Mouse (Mus musculus): ENCODE measurements around the gene Gm21964. TPM values are rescaled to one million over a fixed set of nuclear protein-coding genes. Genes with fewer than 3 reads are reported as not detected.

Gm21964 gene
- polyA plus RNA-seq, 1 experiment from 2014 or later = not detected

- H3K4me3 ChIP-seq = no peak overlapping the region
- no peaks in the 10 kb centered on the region for H3K36me3 ChIP-seq (replicated peaks)
- H3K4me1 ChIP-seq = no peaks in the 10 kb centered on the region
- WGBS = 89% methylated on average over 15 of the region's 15 CpGs
- H3K9me3 ChIP-seq = no peaks in the 10 kb centered on the region
- no peak for DNase-seq (ENCODE audit: extremely low spot score, low spot score)
- no peak overlapping the region for H3K27ac ChIP-seq
- no peaks in the 10 kb centered on the region for H3K27me3 ChIP-seq (ENCODE audit: poor library complexity, severe bottlenecking)
Observed at GRCm38 (mm10) chr8:110101676-110102075, 669 bp downstream of the Gm21964 start.

- H3K4me3 ChIP-seq = no peak within 1 kb of the TSS
- H3K27me3 ChIP-seq (ENCODE audit: poor library complexity, severe bottlenecking) = no peaks in the 10 kb centered on the region
- H3K27ac ChIP-seq = no peak within 1 kb of the TSS
- no peaks in the 10 kb centered on the region for H3K36me3 ChIP-seq (replicated peaks)
- 84% methylated on average over 3 of the region's 3 CpGs for WGBS
- DNase-seq (ENCODE audit: extremely low spot score, low spot score) = no peak
- no peaks in the 10 kb centered on the region for H3K4me1 ChIP-seq
- no peaks in the 10 kb centered on the region for H3K9me3 ChIP-seq
Observed at GRCm38 (mm10) chr8:110102653-110103052, 1.6 kb downstream of the Gm21964 start, which contains the start of gene Gm17720. Gene Gm17720, minus strand, starts transcription at chr8:110102753.

- DNase-seq (ENCODE audit: extremely low spot score, low spot score) = no peak
- Histone ChIP-seq H3K9me3 (no peaks in the 10 kb centered on the region), H3K36me3 (replicated peaks) (no peaks in the 10 kb centered on the region), H3K4me1 (no peaks in the 10 kb centered on the region), H3K27me3 (ENCODE audit: poor library complexity, severe bottlenecking) (no peaks in the 10 kb centered on the region), H3K4me3 (no peak overlapping the region), H3K27ac (no peak overlapping the region)
- WGBS = 42% methylated on average over 6 of the region's 6 CpGs
Observed at GRCm38 (mm10) chr8:110119715-110120114, 18.7 kb downstream of the Gm21964 start.

- Histone ChIP-seq H3K4me1 (no peaks in the 10 kb centered on the region), H3K27ac (no peak overlapping the region), H3K9me3 (peaks cover 3% of the 10 kb centered on the region; the same call in 1 of the 2 replicates), H3K36me3 (replicated peaks) (no peaks in the 10 kb centered on the region), H3K4me3 (no peak overlapping the region), H3K27me3 (ENCODE audit: poor library complexity, severe bottlenecking) (no peaks in the 10 kb centered on the region)
- peak; percentile 81 for DNase-seq (ENCODE audit: extremely low spot score, low spot score)
- 26% methylated on average over 13 of the region's 13 CpGs for WGBS
Observed at GRCm38 (mm10) chr8:110130537-110130936, 29.5 kb downstream of the Gm21964 start.

- Histone ChIP-seq H3K27ac (no peak overlapping the region), H3K9me3 (no peaks in the 10 kb centered on the region), H3K27me3 (ENCODE audit: poor library complexity, severe bottlenecking) (no peaks in the 10 kb centered on the region), H3K4me1 (no peaks in the 10 kb centered on the region), H3K36me3 (replicated peaks) (no peaks in the 10 kb centered on the region), H3K4me3 (no peak overlapping the region)
- 90% methylated on average over 8 of the region's 8 CpGs for WGBS
- DNase-seq (ENCODE audit: extremely low spot score, low spot score) = no peak
Observed at GRCm38 (mm10) chr8:110134236-110134635, 33.2 kb downstream of the Gm21964 start.

GRCm38 (mm10) chr8:110135515-110135914 lies 34.5 kb downstream of the Gm21964 start:
- Histone ChIP-seq H3K4me1 (no peaks in the 10 kb centered on the region), H3K27me3 (ENCODE audit: poor library complexity, severe bottlenecking) (no peaks in the 10 kb centered on the region), H3K27ac (no peak overlapping the region), H3K4me3 (no peak overlapping the region), H3K36me3 (replicated peaks) (no peaks in the 10 kb centered on the region), H3K9me3 (no peaks in the 10 kb centered on the region)
- 80% methylated on average over 7 of the region's 7 CpGs for WGBS
- no peak for DNase-seq (ENCODE audit: extremely low spot score, low spot score)

GRCm38 (mm10) chr8:110140156-110140555 lies 39.1 kb downstream of the Gm21964 start:
- Histone ChIP-seq H3K27ac (no peak overlapping the region), H3K36me3 (replicated peaks) (no peaks in the 10 kb centered on the region), H3K27me3 (ENCODE audit: poor library complexity, severe bottlenecking) (no peaks in the 10 kb centered on the region), H3K4me1 (no peaks in the 10 kb centered on the region), H3K9me3 (no peaks in the 10 kb centered on the region), H3K4me3 (no peak overlapping the region)
- no peak for DNase-seq (ENCODE audit: extremely low spot score, low spot score)
- 83% methylated on average over 3 of the region's 3 CpGs for WGBS

- Histone ChIP-seq H3K27ac (no peak overlapping the region), H3K4me1 (no peaks in the 10 kb centered on the region), H3K4me3 (no peak overlapping the region), H3K36me3 (replicated peaks) (no peaks in the 10 kb centered on the region), H3K27me3 (ENCODE audit: poor library complexity, severe bottlenecking) (no peaks in the 10 kb centered on the region), H3K9me3 (no peaks in the 10 kb centered on the region)
- no peak for DNase-seq (ENCODE audit: extremely low spot score, low spot score)
- WGBS = 80% methylated on average over 4 of the region's 4 CpGs
Observed at GRCm38 (mm10) chr8:110140770-110141169, 39.8 kb downstream of the Gm21964 start.

- Histone ChIP-seq H3K36me3 (replicated peaks) (no peaks in the 10 kb centered on the region), H3K27ac (no peak overlapping the region), H3K27me3 (ENCODE audit: poor library complexity, severe bottlenecking) (no peaks in the 10 kb centered on the region), H3K4me3 (no peak overlapping the region), H3K9me3 (no peaks in the 10 kb centered on the region), H3K4me1 (no peaks in the 10 kb centered on the region)
- DNase-seq (ENCODE audit: extremely low spot score, low spot score) = peak; percentile 54
- under 1% methylated on average over 4 of the region's 4 CpGs for WGBS
Observed at GRCm38 (mm10) chr8:110145538-110145937, 44.5 kb downstream of the Gm21964 start.

- Histone ChIP-seq H3K4me3 (no peak overlapping the region), H3K9me3 (no peaks in the 10 kb centered on the region), H3K4me1 (no peaks in the 10 kb centered on the region), H3K36me3 (replicated peaks) (no peaks in the 10 kb centered on the region), H3K27ac (no peak overlapping the region), H3K27me3 (ENCODE audit: poor library complexity, severe bottlenecking) (no peaks in the 10 kb centered on the region)
- 78% methylated on average over 6 of the region's 6 CpGs for WGBS
- DNase-seq (ENCODE audit: extremely low spot score, low spot score) = no peak
Observed at GRCm38 (mm10) chr8:110152951-110153350, 51.9 kb downstream of the Gm21964 start.

Other genes with a start within 250 kb of the Gm21964 start
- gene Phlpp2, start 232.7 kb upstream of the Gm21964 start, polyA plus RNA-seq (2016; fragmentation: Nextera tagmentation; extraction: Ambion mirVana) = 2.2 and 2.9 TPM in 2 replicates
- gene Marveld3, start 139.0 kb upstream of the Gm21964 start, polyA plus RNA-seq (2016; fragmentation: Nextera tagmentation; extraction: Ambion mirVana) = 0.90 and 0.99 TPM in 2 replicates
- gene Tat, start 110.8 kb upstream of the Gm21964 start, polyA plus RNA-seq (2016; fragmentation: Nextera tagmentation; extraction: Ambion mirVana) = not detected in 2 replicates
- not detected in 2 replicates for gene Chst4, start 61.5 kb upstream of the Gm21964 start, polyA plus RNA-seq (2016; fragmentation: Nextera tagmentation; extraction: Ambion mirVana)
- 9.8 and 10.7 TPM in 2 replicates for gene Zfp612, start 21.5 kb upstream of the Gm21964 start, polyA plus RNA-seq (2016; fragmentation: Nextera tagmentation; extraction: Ambion mirVana)
- not detected in 2 replicates for gene Gm17720, start 1.5 kb downstream of the Gm21964 start, polyA plus RNA-seq (2016; fragmentation: Nextera tagmentation; extraction: Ambion mirVana)
- 8.7 and 12.7 TPM in 2 replicates for gene Calb2, start 67.0 kb downstream of the Gm21964 start, polyA plus RNA-seq (2016; fragmentation: Nextera tagmentation; extraction: Ambion mirVana)
- gene Cmtr2, start 114.5 kb downstream of the Gm21964 start, polyA plus RNA-seq (2016; fragmentation: Nextera tagmentation; extraction: Ambion mirVana) = 11.2 and 11.9 TPM in 2 replicates
- 0.09 and 0.11 TPM in 2 replicates for gene Hydin, start 165.8 kb downstream of the Gm21964 start, polyA plus RNA-seq (2016; fragmentation: Nextera tagmentation; extraction: Ambion mirVana)